Mouse (Mus musculus) hindbrain, embryonic 13.5 days (tissue): ENCODE measurements around the gene Vil1. TPM values are rescaled to one million over a fixed set of nuclear protein-coding genes. Genes with fewer than 3 reads are reported as not detected.
A peak's percentile ranks its signal among the peaks of the same experiment; 100 is the strongest.
"Not testable (repeated sequence)": the region's sequence is repeated elsewhere in the genome, so short reads cannot be mapped to it uniquely, and the experiment has no call there.

Experiments
- ATAC-seq: fragments of 200-750 bp; cut with Nextera tagmentation; 2 replicates; pipeline ENCODE4 v1.8.0; 2017; ENCODE audit warnings: moderate TSS enrichment; ENCODE audit not compliant: low FRiP score
- H3K27ac ChIP-seq: fragments of 300-500 bp; sonication (generic); 2 replicates; pipeline ENCODE4 v1.5.1; 2015; ENCODE audit warnings: inconsistent platforms, mild to moderate bottlenecking, moderate library complexity
- H3K27me3 ChIP-seq: fragments of 300-500 bp; sonication (generic); 2 replicates; pipeline ENCODE4 v1.6.1; 2015; ENCODE audit warnings: mild to moderate bottlenecking, inconsistent platforms
- H3K36me3 ChIP-seq: fragments of 300-500 bp; sonication (generic); 2 replicates; pipeline ENCODE4 v1.6.1; 2015; ENCODE audit warnings: mild to moderate bottlenecking, inconsistent platforms
- H3K4me1 ChIP-seq: fragments of 300-500 bp; sonication (generic); replicated peaks from 2 replicates; pipeline ENCODE4 v1.6.1; 2015; ENCODE audit warnings: inconsistent platforms
- H3K4me2 ChIP-seq: fragments of 300-500 bp; sonication (generic); 2 replicates; pipeline ENCODE4 v1.6.1; 2015; ENCODE audit warnings: inconsistent platforms, mild to moderate bottlenecking, moderate library complexity
- H3K4me3 ChIP-seq: fragments of 300-500 bp; sonication (generic); 2 replicates; pipeline ENCODE4 v1.5.1; 2015; ENCODE audit warnings: mild to moderate bottlenecking, inconsistent platforms
- H3K9ac ChIP-seq: fragments of 300-500 bp; sonication (generic); 2 replicates; pipeline ENCODE4 v1.6.1; 2015; ENCODE audit warnings: mild to moderate bottlenecking, inconsistent platforms
- H3K9me3 ChIP-seq: fragments of 300-500 bp; sonication (generic); 2 replicates; pipeline ENCODE4 v1.6.1; 2016; ENCODE audit warnings: inconsistent platforms
- WGBS: fragments of 180-500 bp; shearing (Covaris S2); methylation state at CpG from one replicate; pipeline ENCODE4 v1.1.7; 2015; 5-methylcytosine and 5-hydroxymethylcytosine counted together
- polyA plus RNA-seq: library from polyadenylated mRNA; unstranded; fragments of >200 nt; fragmentation: Nextera tagmentation; extraction: Ambion mirVana; gene quantifications from 2 replicates; pipeline ENCODE4 v1.2.1, GENCODE M21; 2015

The Vil1 gene
- polyA plus RNA-seq, 1 experiment from 2014 or later: 0.16 TPM

DNA sequence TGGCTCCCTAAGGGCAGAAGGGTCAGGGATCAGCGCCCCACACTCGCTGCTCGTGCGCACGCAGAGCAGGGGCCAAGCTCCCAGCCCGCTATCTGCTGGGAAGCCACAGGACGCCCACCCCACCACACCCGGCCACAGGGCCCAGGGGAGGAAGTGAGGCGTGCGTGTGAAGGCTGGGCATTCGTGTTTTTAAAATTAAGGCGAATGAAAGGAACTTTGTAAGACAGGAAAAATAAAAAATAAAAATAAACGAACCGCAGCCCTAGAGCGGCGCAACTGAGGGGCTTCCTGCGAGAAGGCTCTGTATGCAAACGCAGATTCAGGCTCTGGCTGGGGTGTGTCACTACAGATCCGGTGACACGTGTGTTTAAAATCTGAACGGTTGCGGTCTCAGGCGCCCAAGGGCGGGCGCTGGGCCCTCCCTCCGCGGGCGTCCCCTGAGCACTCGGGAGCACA lies 19.3 kb upstream of the Vil1 start:
- H3K27ac ChIP-seq: no peak overlapping the region
- no peaks in the 10 kb centered on the region for H3K9me3 ChIP-seq
- H3K4me1 ChIP-seq: peaks cover 36% of the 10 kb centered on the region
- H3K36me3 ChIP-seq: peaks cover 13% of the 10 kb centered on the region
- no peak overlapping the region for H3K9ac ChIP-seq
- H3K4me3 ChIP-seq: peak overlapping the region; percentile 19; the same call in 1 of the 2 replicates
- WGBS: 5% methylated on average over 29 of the region's 29 CpGs
- H3K4me2 ChIP-seq: peak overlapping the region; percentile 96
- H3K27me3 ChIP-seq: peaks cover 29% of the 10 kb centered on the region
- no peak for ATAC-seq

DNA sequence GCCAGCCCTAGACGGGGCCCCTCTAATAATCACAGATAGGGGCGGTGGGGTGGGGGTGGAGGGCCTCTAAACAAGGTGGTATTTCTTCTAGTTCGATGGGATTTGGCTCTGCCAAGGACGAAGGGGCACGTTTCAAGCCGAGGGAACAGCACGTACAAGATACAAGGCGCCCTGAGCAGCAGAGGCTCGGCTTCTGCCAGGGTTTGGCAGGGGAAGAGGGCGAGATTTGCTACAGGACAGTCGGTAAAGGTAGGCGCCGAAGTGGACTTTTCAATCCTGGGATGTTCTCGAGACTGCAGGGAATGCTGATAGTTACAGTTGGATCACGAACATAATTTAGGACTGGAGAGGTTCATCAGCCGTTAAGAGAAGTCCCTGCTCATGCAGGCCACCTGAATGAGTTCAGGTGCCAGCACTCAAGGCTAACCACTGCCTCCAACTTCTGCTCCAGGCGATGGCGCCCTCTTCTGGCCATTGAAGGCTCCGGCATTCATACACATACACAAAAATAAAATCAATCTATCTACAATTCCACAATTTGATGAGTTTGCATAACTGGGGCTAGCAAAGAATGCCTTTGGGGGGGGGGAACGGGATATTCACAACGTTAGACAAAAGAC lies 18.8 kb upstream of the Vil1 start:
- H3K27ac ChIP-seq: no peak overlapping the region
- H3K9me3 ChIP-seq: no peaks in the 10 kb centered on the region
- WGBS: 4% methylated on average over 21 of the region's 21 CpGs
- H3K4me1 ChIP-seq: peaks cover 36% of the 10 kb centered on the region
- ATAC-seq: no peak
- peak overlapping the region; percentile 96 for H3K4me2 ChIP-seq
- peaks cover 18% of the 10 kb centered on the region for H3K36me3 ChIP-seq
- H3K27me3 ChIP-seq: peaks cover 29% of the 10 kb centered on the region
- no peak overlapping the region for H3K9ac ChIP-seq
- H3K4me3 ChIP-seq: peak overlapping the region; percentile 19; the same call in 1 of the 2 replicates

DNA sequence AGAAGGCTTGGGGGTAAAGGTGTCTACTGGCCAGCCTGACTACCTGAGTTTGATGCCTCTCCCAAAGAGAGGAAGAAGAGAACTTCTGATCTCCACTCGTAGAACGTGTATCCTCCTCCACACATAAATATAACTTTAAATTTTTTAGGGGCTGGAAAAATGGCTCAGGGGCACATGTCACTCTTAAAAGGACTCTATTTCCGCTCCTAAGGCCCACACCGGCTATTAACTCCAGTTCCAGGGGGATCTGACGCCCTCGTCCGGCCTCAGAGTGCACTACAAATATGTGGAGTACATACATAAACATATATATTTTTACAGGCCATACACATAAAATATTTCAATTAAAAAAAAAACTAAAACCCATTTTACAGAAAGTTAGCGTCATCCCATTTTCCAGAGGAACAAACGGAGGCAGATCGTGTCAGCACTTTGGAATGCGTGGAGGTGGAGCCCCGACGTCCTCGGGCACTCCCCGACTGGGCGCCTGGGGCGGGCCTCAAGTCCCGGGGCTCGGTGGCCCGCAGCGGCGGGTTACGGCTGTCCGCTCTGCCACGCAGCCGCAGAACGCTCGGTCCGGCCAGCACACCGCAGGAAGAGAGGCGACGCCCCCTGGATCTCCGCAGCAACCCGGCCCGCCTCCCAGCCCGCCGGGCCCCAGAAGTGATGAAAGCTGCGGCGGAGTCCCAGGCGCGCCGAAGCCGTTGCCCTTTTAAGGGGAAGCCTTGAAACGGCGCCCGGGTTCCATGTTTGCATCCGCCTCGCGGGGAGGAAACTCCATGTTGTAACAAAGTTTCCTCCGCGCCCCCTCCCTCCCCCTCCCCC lies 18.0 kb upstream of the Vil1 start, which contains the start of gene Ctdsp1:
Gene Ctdsp1, plus strand, starts transcription at position 586 of the 825 bp plus-strand sequence.
- H3K4me3 ChIP-seq: peak within 1 kb of the TSS; percentile 93
- no peaks in the 10 kb centered on the region for H3K9me3 ChIP-seq
- H3K27ac ChIP-seq: peak within 1 kb of the TSS; percentile 86
- peaks cover 29% of the 10 kb centered on the region for H3K27me3 ChIP-seq
- peak; percentile 75 for ATAC-seq
- H3K9ac ChIP-seq: peak within 1 kb of the TSS; percentile 87
- H3K4me1 ChIP-seq: peaks cover 36% of the 10 kb centered on the region
- peak within 1 kb of the TSS; percentile 96 for H3K4me2 ChIP-seq
- H3K36me3 ChIP-seq: peaks cover 18% of the 10 kb centered on the region
- 1% methylated on average over 49 of the region's 51 CpGs for WGBS

DNA sequence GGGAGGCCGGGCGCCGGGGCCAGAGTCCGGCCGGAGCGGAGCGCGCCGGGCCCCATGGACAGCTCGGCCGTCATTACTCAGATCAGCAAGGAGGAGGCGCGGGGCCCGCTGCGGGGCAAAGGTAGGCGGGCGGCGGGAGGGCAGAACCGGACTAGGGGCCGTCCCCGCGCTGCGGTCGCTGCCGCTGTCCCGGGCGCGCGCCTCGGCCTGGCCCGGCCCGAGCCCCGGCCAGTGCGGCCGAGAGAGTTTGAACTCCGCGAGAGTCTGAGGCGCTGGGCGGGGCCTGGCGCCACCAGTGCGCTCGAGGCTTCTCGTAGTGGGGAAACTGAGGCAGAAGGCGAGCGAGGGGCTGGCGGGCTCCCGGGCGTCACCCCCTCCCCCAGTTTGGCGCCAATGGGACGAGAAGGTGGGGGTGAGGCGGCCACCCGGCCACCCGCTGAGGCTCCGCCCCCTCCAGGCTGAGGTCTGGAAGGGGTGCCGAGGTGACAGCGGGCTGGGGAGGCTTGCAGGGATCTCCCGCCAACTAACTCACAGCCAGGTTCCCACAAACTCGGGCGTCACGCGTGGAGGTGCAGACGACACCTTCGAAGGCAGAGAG lies 17.2 kb upstream of the Vil1 start:
- Histone ChIP-seq H3K36me3 (peaks cover 18% of the 10 kb centered on the region), H3K27me3 (peaks cover 29% of the 10 kb centered on the region), H3K27ac (peak overlapping the region; percentile 86), H3K9ac (peak overlapping the region; percentile 87), H3K4me2 (peak overlapping the region; percentile 96), H3K4me1 (peaks cover 39% of the 10 kb centered on the region), H3K4me3 (peak overlapping the region; percentile 93), H3K9me3 (no peaks in the 10 kb centered on the region)
- WGBS: under 1% methylated on average over 57 of the region's 63 CpGs
- peak; percentile 40 for ATAC-seq

DNA sequence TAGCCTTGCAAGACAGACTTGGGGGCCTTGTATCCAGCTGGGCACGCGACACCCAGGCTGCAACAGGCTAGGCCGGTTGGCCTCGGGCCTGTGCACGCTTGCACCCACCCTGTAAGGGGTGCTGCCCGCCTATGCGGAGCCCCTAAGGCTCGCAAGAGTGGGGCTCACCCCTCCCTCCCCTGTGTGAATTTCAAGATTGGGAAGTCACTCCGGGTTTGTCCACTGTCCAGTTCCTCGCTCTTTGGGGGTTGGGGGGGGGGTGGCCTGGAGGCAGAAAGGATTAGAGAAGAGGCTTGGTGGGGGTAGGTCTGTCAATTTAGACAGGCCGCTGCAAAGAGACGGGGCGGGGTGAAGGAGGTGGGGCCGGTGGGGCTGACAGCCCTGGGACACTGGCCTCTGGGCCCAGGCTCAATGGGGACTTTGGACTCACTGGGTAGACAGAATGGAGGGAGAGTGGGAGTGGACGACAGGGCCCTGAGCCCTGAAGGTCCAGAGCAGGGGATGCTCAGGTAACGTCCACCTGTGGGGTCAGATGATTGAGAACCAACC lies 16.7 kb upstream of the Vil1 start:
- Histone ChIP-seq H3K36me3 (peaks cover 18% of the 10 kb centered on the region), H3K27ac (peak overlapping the region; percentile 86), H3K4me1 (peaks cover 38% of the 10 kb centered on the region), H3K27me3 (peaks cover 29% of the 10 kb centered on the region), H3K9me3 (no peaks in the 10 kb centered on the region), H3K4me3 (peak overlapping the region; percentile 93), H3K9ac (peak overlapping the region; percentile 87), H3K4me2 (peak overlapping the region; percentile 96)
- WGBS: 4% methylated on average over 16 of the region's 16 CpGs
- ATAC-seq: peak; percentile 19

DNA sequence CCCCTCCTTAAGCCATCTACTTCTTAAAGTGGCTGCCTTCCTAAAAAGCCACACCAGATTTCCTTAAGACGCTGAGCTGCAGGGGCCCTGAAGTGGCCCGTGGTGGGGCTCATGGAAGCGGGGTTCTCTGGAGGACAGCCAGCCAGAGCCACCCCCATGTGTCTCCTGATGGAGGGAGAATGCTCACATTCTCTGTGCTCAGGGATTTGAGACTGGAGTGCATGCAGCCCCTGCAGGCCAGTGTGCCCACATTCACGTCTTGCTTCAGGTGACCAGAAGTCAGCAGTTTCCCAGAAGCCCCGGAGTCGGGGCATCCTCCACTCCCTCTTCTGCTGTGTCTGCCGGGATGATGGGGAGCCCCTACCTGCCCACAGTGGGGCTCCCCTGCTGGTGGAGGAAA lies 16.2 kb upstream of the Vil1 start:
- no peak for ATAC-seq
- WGBS: 56% methylated on average over 7 of the region's 7 CpGs
- Histone ChIP-seq H3K27ac (0 out of 2 replicates have a peak overlapping the region, but pooled peaks have one; percentile 18), H3K9ac (peak overlapping the region; percentile 87), H3K4me3 (peak overlapping the region; percentile 93), H3K4me1 (peaks cover 42% of the 10 kb centered on the region), H3K9me3 (no peaks in the 10 kb centered on the region), H3K36me3 (peaks cover 18% of the 10 kb centered on the region), H3K4me2 (peak overlapping the region; percentile 96), H3K27me3 (peaks cover 29% of the 10 kb centered on the region)

DNA sequence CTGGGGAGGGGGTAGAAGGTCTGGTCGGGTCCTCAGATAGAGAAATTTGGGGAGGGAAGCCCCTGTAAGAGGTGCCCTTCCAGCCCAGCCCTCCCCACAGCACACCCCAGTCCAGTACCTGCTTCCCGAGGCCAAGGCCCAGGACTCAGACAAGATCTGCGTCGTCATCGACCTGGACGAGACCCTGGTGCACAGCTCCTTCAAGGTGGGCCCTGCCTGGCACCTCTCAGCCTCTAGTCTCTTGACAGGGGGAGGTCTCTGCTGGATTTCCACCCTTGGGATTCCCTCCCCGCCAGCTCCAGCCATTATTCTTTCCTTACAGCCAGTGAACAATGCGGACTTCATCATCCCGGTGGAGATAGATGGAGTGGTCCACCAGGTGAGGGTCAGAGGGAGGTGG lies 15.5 kb upstream of the Vil1 start:
- H3K27ac ChIP-seq: no peak overlapping the region
- H3K27me3 ChIP-seq: peaks cover 22% of the 10 kb centered on the region
- WGBS: 88% methylated on average over 9 of the region's 9 CpGs
- no peak overlapping the region for H3K9ac ChIP-seq
- peaks cover 18% of the 10 kb centered on the region for H3K36me3 ChIP-seq
- ATAC-seq: no peak
- H3K4me3 ChIP-seq: no peak overlapping the region
- peaks cover 44% of the 10 kb centered on the region for H3K4me1 ChIP-seq
- H3K4me2 ChIP-seq: peak overlapping the region; percentile 96; the same call in 1 of the 2 replicates
- no peaks in the 10 kb centered on the region for H3K9me3 ChIP-seq

DNA sequence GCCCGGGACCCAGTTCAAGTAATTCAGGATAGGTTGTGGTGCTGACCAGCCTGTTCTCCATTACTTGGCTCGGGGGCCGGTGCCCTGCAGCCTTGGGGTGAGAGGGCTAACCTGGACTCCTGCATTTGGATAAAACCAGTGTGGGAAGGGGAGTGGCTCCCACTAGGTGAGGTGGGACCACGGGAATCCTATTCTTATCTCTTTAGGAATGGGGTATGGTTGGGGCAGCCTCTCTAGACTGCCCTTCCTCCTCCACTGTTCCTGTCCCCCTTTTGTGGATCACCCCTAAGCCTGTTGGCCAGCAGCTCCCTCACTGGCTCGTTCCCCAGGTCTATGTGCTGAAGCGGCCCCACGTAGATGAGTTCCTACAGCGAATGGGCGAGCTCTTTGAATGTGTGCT lies 14.9 kb upstream of the Vil1 start:
- peaks cover 44% of the 10 kb centered on the region for H3K4me1 ChIP-seq
- H3K4me3 ChIP-seq: no peak overlapping the region
- H3K9ac ChIP-seq: no peak overlapping the region
- peaks cover 18% of the 10 kb centered on the region for H3K36me3 ChIP-seq
- no peaks in the 10 kb centered on the region for H3K9me3 ChIP-seq
- H3K27me3 ChIP-seq: peaks cover 16% of the 10 kb centered on the region
- ATAC-seq: no peak
- H3K4me2 ChIP-seq: no peak overlapping the region
- no peak overlapping the region for H3K27ac ChIP-seq
- 93% methylated on average over 9 of the region's 9 CpGs for WGBS

DNA sequence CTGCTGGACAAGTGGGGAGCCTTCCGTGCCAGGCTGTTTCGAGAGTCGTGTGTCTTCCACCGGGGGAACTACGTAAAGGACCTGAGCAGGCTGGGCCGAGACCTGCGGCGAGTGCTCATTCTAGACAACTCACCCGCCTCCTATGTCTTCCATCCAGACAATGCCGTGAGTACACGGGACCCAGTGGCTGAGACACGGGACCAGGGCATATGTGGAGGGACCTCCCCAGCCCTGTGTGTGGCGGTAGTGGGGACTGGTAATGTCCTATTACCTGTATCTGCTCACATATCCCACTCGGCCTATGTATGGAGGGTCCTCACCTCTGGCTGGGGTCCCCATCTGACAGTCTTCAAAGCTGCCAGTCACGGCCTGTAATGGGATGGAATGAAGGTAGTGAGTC lies 14.3 kb upstream of the Vil1 start:
- no peak overlapping the region for H3K9ac ChIP-seq
- peaks cover 18% of the 10 kb centered on the region for H3K36me3 ChIP-seq
- H3K4me3 ChIP-seq: no peak overlapping the region
- no peak overlapping the region for H3K4me2 ChIP-seq
- H3K27ac ChIP-seq: no peak overlapping the region
- no peaks in the 10 kb centered on the region for H3K9me3 ChIP-seq
- H3K27me3 ChIP-seq: peaks cover 11% of the 10 kb centered on the region
- H3K4me1 ChIP-seq: peaks cover 40% of the 10 kb centered on the region
- no peak for ATAC-seq
- WGBS: 93% methylated on average over 15 of the region's 15 CpGs

DNA sequence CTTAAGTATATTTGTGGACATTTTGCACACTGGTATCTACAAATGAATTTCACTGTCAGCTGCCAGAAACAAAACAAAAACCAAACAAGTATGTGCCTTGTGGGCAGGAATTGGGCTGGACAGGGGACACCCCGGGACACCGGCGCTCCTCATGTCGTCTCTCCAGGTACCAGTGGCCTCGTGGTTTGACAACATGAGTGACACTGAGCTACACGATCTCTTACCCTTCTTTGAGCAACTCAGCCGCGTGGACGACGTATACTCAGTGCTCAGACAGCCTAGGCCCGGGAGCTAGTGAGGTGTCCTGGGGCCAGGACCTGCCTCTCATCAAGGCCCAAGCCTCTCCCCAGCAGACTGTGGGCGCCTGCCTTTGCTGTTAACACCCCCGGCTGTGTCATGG lies 13.9 kb upstream of the Vil1 start:
- no peak for ATAC-seq
- Histone ChIP-seq H3K27me3 (peaks cover 7% of the 10 kb centered on the region), H3K27ac (no peak overlapping the region), H3K4me3 (no peak overlapping the region), H3K36me3 (peaks cover 18% of the 10 kb centered on the region), H3K9me3 (no peaks in the 10 kb centered on the region), H3K4me2 (no peak overlapping the region), H3K4me1 (peaks cover 36% of the 10 kb centered on the region), H3K9ac (no peak overlapping the region)
- 93% methylated on average over 13 of the region's 13 CpGs for WGBS

DNA sequence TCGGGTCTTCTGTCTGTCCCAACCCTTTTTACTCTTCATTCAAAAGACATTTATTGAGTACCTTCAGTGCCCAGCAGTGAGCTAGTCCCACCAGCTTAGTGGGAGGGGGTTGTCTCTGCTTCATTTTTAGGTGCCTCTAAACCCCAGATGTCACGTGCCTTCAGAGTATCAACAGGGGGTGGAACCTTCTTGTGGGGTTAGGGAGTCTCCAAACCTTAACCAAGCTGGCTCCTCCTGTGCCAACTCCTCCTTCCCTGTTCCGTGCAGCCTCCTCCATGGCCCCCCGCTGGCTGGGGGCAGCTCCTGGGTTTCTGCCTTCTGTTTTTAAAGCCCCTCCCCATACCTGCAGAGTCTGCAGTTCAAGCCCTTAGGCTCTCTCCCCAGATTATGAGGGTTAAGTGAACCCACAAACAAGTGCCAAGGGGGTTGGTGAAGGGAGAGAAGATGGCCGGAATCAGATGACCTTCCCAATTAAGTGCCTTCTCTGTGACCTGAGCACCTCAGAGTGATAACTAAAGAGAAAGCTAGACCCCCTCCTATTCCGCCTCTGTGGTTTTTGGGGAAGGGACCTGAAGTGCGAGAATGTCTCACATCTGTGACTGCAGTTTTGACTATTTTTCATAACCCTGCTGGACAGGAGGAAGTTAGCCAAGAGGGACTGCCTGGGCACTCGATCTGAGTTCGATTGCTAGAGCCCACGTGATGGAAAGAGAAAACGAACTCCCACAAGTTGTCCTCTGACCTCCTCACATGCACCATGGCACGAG lies 12.5 kb upstream of the Vil1 start:
- H3K9me3 ChIP-seq, ATAC-seq, H3K27me3 ChIP-seq: not testable (repeated sequence)
- peak overlapping the region; percentile 67; the same call in 1 of the 2 replicates for H3K9ac ChIP-seq
- H3K4me2 ChIP-seq: peak overlapping the region; percentile 69
- peak overlapping the region; percentile 35; the same call in 1 of the 2 replicates for H3K27ac ChIP-seq
- H3K36me3 ChIP-seq: peaks cover 18% of the 10 kb centered on the region
- peaks cover 29% of the 10 kb centered on the region for H3K4me1 ChIP-seq
- WGBS: 8% methylated on average over 12 of the region's 12 CpGs
- H3K4me3 ChIP-seq: peak overlapping the region; percentile 43
